Mouse (Mus musculus) bone marrow, adult 2 months (tissue): Measurements from ENCODE around the gene Pkib.

Experiments
- CTCF ChIP-seq: fragments of 200-500 bp; IDR thresholded peaks from 2 replicates; pipeline ENCODE4 v1.5.1; 2011; ENCODE audit warnings: low read length, control low read depth; ENCODE audit not compliant: control insufficient read depth, insufficient read depth
- POLR2A ChIP-seq: fragments of 200-500 bp; IDR thresholded peaks from 2 replicates; pipeline ENCODE4 v1.6.1; 2011; ENCODE audit warnings: low read depth, mild to moderate bottlenecking, control low read depth, low read length, borderline replicate concordance; ENCODE audit not compliant: control insufficient read depth

DNA sequence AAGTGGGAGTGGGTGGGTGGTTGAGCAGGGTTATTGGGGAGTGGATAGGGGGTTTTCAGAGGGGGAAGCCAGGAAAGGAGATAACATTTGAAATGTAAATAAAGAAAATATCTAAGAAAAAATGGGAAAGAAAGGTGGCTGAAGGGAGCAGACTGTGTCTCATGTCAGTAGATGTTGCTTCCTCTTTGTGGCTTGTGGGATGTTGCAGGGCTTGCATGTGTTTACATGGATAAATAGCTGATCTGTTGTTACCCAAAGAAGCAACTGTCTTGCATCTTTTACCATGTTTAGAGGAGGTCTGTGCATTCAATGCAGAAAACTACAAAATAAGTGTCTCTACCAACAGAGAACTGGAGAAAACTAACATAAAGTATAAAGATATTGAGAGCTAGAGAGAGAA lies 89.3 kb downstream of the Pkib start:
- TF ChIP-seq CTCF (no peak), POLR2A (no peak)
